Mouse (Mus musculus): ENCODE measurements around the gene Ifitm3. TPM values are rescaled to one million over a fixed set of nuclear protein-coding genes. Genes with fewer than 3 reads are reported as not detected.
A peak's percentile ranks its signal among the peaks of the same experiment; 100 is the strongest.

Ifitm3 gene
- total and polyA plus RNA-seq, 3 experiments = 0.25 TPM; not detected in 2

DNA sequence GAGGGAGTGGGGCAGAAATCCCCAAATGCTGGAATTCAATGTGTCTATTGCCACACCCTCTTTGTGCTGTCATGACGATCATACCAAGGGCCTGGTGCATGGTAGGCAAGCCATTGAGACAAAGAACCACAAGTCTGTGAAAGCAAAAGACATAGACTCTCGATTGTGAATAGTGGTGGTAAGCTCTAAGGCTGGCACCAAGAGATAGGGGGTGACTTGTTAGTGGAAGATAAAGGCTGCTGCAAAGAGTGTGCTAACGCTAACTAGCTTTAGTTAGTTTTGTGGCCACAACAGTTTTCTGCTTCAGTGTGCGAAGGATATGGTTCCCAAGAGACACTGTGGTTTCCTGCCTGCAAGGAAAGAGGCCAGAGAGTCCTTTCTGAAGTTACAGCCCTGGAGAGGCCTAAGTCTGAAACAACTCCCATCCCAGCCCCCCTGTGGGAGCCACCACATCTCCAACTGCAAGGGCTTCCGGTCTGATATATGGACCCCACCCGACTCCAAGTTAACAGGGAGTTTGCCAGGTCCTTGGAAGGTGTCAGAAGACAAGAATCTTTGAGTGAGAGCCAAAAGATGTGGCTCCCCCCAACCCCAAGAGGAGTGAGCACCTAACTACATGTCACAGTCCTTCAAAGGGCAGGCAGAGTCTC lies 36.5 kb upstream of the Ifitm3 start:
- DNase-seq (ENCODE audit: extremely low read depth) = peak; percentile 52
- H3K27me3 ChIP-seq (replicated peaks) = peaks cover 6% of the 10 kb centered on the region
- peak overlapping the region; percentile 18; the same call in 1 of the 2 replicates for H3K9ac ChIP-seq (ENCODE audit: insufficient read depth, low read depth)
- in situ Hi-C loops (cut with MboI; ENCODE audit: low pct_ligation_motif_present, low pct_unique_long_range_greater_than_20kb, low sequenced_read_pairs) (loop anchor here (5.0 kb wide), 1 partner anchor 35 kb away; the partner anchor contains the start of gene Ifitm3), dilution Hi-C loops (cut with MboI; ENCODE audit: extremely low pct_ligation_motif_present, extremely low pct_unique_long_range_greater_than_20kb, low sequenced_read_pairs) (no loop called here)
- TF ChIP-seq BHLHE40 (IDR thresholded peaks at IDR 0.05; ENCODE audit: low read depth, low read length) (no peak), MEF2A (IDR thresholded peaks at IDR 0.05; ENCODE audit: borderline replicate concordance, low read depth, low read length) (no peak), UBTF (IDR thresholded peaks at IDR 0.05; ENCODE audit: low read depth, low read length) (no peak), SIN3A (IDR thresholded peaks at IDR 0.05; ENCODE audit: low read length) (0 out of 2 replicates have a peak, but pooled peaks have one; percentile 31), CTCF (conservative IDR thresholded peaks at IDR 0.05 in 1 of 2, IDR thresholded peaks at IDR 0.05 in 1 of 2; ENCODE audit: low read depth in 2 of 2, low read length in 2 of 2) (no peak), ELF1 (IDR thresholded peaks at IDR 0.05; ENCODE audit: low read depth, low read length) (no peak), IRF4 (IDR thresholded peaks at IDR 0.05; ENCODE audit: low read depth, low read length) (peak; percentile 27; the same call in 1 of the 2 replicates), JUND (conservative IDR thresholded peaks at IDR 0.05; ENCODE audit: low read depth, low read length) (no peak), KAT2A (IDR thresholded peaks at IDR 0.05; ENCODE audit: insufficient replicate concordance, low read length) (0 out of 2 replicates have a peak, but pooled peaks have one; percentile 39), SMC3 (IDR thresholded peaks at IDR 0.05; ENCODE audit: low read depth, low read length) (peak; percentile 3; the same call in 1 of the 2 replicates), NRF1 (IDR thresholded peaks at IDR 0.05; ENCODE audit: low read depth, low read length) (no peak), HCFC1 (IDR thresholded peaks at IDR 0.05; ENCODE audit: low read depth, low read length) (no peak), EP300 (IDR thresholded peaks at IDR 0.05; ENCODE audit: low read length) (peak; percentile 63; the same call in 1 of the 2 replicates), GABPA (IDR thresholded peaks at IDR 0.05; ENCODE audit: insufficient replicate concordance, low read depth, low read length) (no peak), MXI1 (IDR thresholded peaks at IDR 0.05; ENCODE audit: low read depth, low read length) (no peak), JUN (IDR thresholded peaks at IDR 0.05; ENCODE audit: insufficient read depth, low read depth, low read length) (no peak), E2F4 (IDR thresholded peaks at IDR 0.05; ENCODE audit: insufficient replicate concordance, low read depth, low read length) (no peak), TCF12 (IDR thresholded peaks at IDR 0.05; ENCODE audit: low read depth, low read length) (peak; percentile 34; the same call in 1 of the 2 replicates)
- H3K36me3 ChIP-seq (replicated peaks in 1 of 2; ENCODE audit: control insufficient read depth in 1 of 2, insufficient read depth in 1 of 2, low read length in 1 of 2) = no peaks in the 10 kb centered on the region
- H3K27ac ChIP-seq (ENCODE audit: insufficient read depth, low read depth) = peak overlapping the region; percentile 26; the same call in 1 of the 2 replicates
- H3K4me3 ChIP-seq (replicated peaks in 1 of 3; ENCODE audit: low read depth in 2 of 3, low read length in 2 of 3, poor library complexity in 1 of 3) = no peak overlapping the region
- H3K4me1 ChIP-seq (ENCODE audit: control insufficient read depth in 1 of 2, insufficient read depth in 2 of 2) = peaks cover 11 to 34% of the 10 kb centered on the region in 2 experiments
- H3K9me3 ChIP-seq (replicated peaks; ENCODE audit: low read length) = peaks cover 4% of the 10 kb centered on the region
- H3K79me2 ChIP-seq (replicated peaks; ENCODE audit: control insufficient read depth, extremely low read depth, insufficient read depth, poor library complexity, severe bottlenecking) = no peaks in the 10 kb centered on the region
- H3K4me2 ChIP-seq (ENCODE audit: insufficient read depth, low read depth, poor library complexity, severe bottlenecking) = peak overlapping the region; percentile 97

- dilution Hi-C loops (cut with MboI; ENCODE audit: extremely low pct_ligation_motif_present, extremely low pct_unique_long_range_greater_than_20kb, low sequenced_read_pairs) (no loop called here), in situ Hi-C loops (cut with MboI; ENCODE audit: low pct_ligation_motif_present, low pct_unique_long_range_greater_than_20kb, low sequenced_read_pairs) (no loop called here)
- peaks cover 9% of the 10 kb centered on the region for H3K27me3 ChIP-seq (replicated peaks)
- H3K36me3 ChIP-seq (replicated peaks in 1 of 2; ENCODE audit: control insufficient read depth in 1 of 2, insufficient read depth in 1 of 2, low read length in 1 of 2) = no peaks in the 10 kb centered on the region
- H3K4me1 ChIP-seq (ENCODE audit: control insufficient read depth in 1 of 2, insufficient read depth in 2 of 2) = peaks cover 11 to 24% of the 10 kb centered on the region in 2 experiments
- peaks cover 6% of the 10 kb centered on the region for H3K9me3 ChIP-seq (replicated peaks; ENCODE audit: low read length)
- TF ChIP-seq MAZ (IDR thresholded peaks at IDR 0.05; ENCODE audit: low read depth, low read length) (no peak), JUN (IDR thresholded peaks at IDR 0.05; ENCODE audit: insufficient read depth, low read depth, low read length) (no peak), TCF12 (IDR thresholded peaks at IDR 0.05; ENCODE audit: low read depth, low read length) (peak; percentile 89), KAT2A (IDR thresholded peaks at IDR 0.05; ENCODE audit: insufficient replicate concordance, low read length) (no peak), ELF1 (IDR thresholded peaks at IDR 0.05; ENCODE audit: low read depth, low read length) (peak; percentile 53), EP300 (IDR thresholded peaks at IDR 0.05; ENCODE audit: low read length) (no peak), PAX5 (IDR thresholded peaks at IDR 0.05; ENCODE audit: low read length) (no peak), ETS1 (conservative IDR thresholded peaks at IDR 0.05; ENCODE audit: low read depth, low read length) (no peak), TBP (conservative IDR thresholded peaks at IDR 0.05; ENCODE audit: low read depth, low read length) (no peak), NELFE (IDR thresholded peaks at IDR 0.05; ENCODE audit: low read depth, low read length) (no peak), MEF2A (IDR thresholded peaks at IDR 0.05; ENCODE audit: borderline replicate concordance, low read depth, low read length) (no peak), BHLHE40 (IDR thresholded peaks at IDR 0.05; ENCODE audit: low read depth, low read length) (no peak)
- H3K79me2 ChIP-seq (replicated peaks; ENCODE audit: control insufficient read depth, extremely low read depth, insufficient read depth, poor library complexity, severe bottlenecking) = no peaks in the 10 kb centered on the region
- H3K4me3 ChIP-seq (replicated peaks in 1 of 3; ENCODE audit: low read depth in 2 of 3, low read length in 2 of 3, poor library complexity in 1 of 3) = no peak overlapping the region
- H3K9ac ChIP-seq (ENCODE audit: insufficient read depth, low read depth) = no peak overlapping the region
- no peak overlapping the region for H3K27ac ChIP-seq (ENCODE audit: insufficient read depth, low read depth)
- DNase-seq (ENCODE audit: extremely low read depth) = no peak
- H3K4me2 ChIP-seq (ENCODE audit: insufficient read depth, low read depth, poor library complexity, severe bottlenecking) = peak overlapping the region; percentile 22; the same call in 1 of the 2 replicates
Observed at GRCm38 (mm10) chr7:141042539-141042938, 32.0 kb upstream of the Ifitm3 start.
